Mouse (Mus musculus): ENCODE results near the gene Sirt2. TPM values are rescaled to one million over a fixed set of nuclear protein-coding genes. Genes with fewer than 3 reads are reported as not detected.

Sirt2 gene
- polyA plus RNA-seq, 1 experiment from 2014 or later = 130 TPM

DNA sequence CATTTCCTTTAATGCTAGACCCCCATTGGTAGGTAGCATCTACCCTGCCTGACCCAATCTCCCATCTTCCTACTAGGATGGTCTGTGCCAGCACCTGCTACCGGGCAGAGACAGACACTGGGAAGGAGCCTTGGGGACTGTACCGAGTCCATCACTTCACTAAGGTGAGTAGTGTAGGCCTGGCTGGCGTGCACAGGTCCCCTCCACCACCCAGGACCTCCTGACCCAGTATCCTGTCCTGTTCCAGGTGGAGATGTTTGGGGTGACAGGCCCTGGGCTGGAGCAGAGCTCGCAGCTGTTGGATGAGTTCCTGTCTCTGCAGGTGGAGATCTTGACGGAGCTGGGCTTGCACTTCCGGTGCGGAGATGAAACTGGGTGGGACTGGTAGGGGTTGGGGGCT lies 16.6 kb upstream of the Sirt2 start:
- H3K27ac ChIP-seq (ENCODE audit: low read depth, low read length) = no peak overlapping the region
- no peak for ATAC-seq
- no peaks in the 10 kb centered on the region for H3K27me3 ChIP-seq (replicated peaks; ENCODE audit: control insufficient read depth, insufficient read depth, low read length)
- WGBS = 90% methylated on average over 7 of the region's 7 CpGs
- H3K36me3 ChIP-seq (ENCODE audit: control insufficient read depth, insufficient read depth, low read length) = peaks cover 9% of the 10 kb centered on the region
- no peak overlapping the region for H3K4me2 ChIP-seq (ENCODE audit: low read length)
- no peak overlapping the region for H3K9ac ChIP-seq (ENCODE audit: low read depth, low read length)
- H3K4me3 ChIP-seq (ENCODE audit: low read length) = no peak overlapping the region
- H3K9me3 ChIP-seq (ENCODE audit: control insufficient read depth, low read length) = no peaks in the 10 kb centered on the region
- H3K4me1 ChIP-seq (ENCODE audit: control insufficient read depth, insufficient read depth, low read depth, low read length) = no peaks in the 10 kb centered on the region

GRCm38 (mm10) chr7:28756079-28756478 lies 10.5 kb upstream of the Sirt2 start, which contains the start of gene Ccer2:
Ccer2 (plus strand) TSS chr7:28756174.
- 0 out of 2 replicates have a peak, but pooled peaks have one; percentile 34 for ATAC-seq
- 6% methylated on average over 17 of the region's 17 CpGs for WGBS
- Histone ChIP-seq H3K9me3 (ENCODE audit: control insufficient read depth, low read length) (no peaks in the 10 kb centered on the region), H3K27me3 (replicated peaks; ENCODE audit: control insufficient read depth, insufficient read depth, low read length) (peaks cover 3% of the 10 kb centered on the region; the same call in 1 of the 2 replicates), H3K27ac (ENCODE audit: low read depth, low read length) (no peak within 1 kb of the TSS), H3K4me1 (ENCODE audit: control insufficient read depth, insufficient read depth, low read depth, low read length) (peaks cover 3% of the 10 kb centered on the region; the same call in 1 of the 2 replicates), H3K4me3 (ENCODE audit: low read length) (peak within 1 kb of the TSS; percentile 2; the same call in 1 of the 2 replicates), H3K9ac (ENCODE audit: low read depth, low read length) (peak within 1 kb of the TSS; percentile 6), H3K4me2 (ENCODE audit: low read length) (peak within 1 kb of the TSS; percentile 40), H3K36me3 (ENCODE audit: control insufficient read depth, insufficient read depth, low read length) (peaks cover 20% of the 10 kb centered on the region)

GRCm38 (mm10) chr7:28758623-28759022 lies 7.9 kb upstream of the Sirt2 start:
- 82% methylated on average over 13 of the region's 13 CpGs for WGBS
- peaks cover 3% of the 10 kb centered on the region; the same call in 1 of the 2 replicates for H3K4me1 ChIP-seq (ENCODE audit: control insufficient read depth, insufficient read depth, low read depth, low read length)
- peaks cover 3% of the 10 kb centered on the region; the same call in 1 of the 2 replicates for H3K27me3 ChIP-seq (replicated peaks; ENCODE audit: control insufficient read depth, insufficient read depth, low read length)
- ATAC-seq = no peak
- no peak overlapping the region for H3K27ac ChIP-seq (ENCODE audit: low read depth, low read length)
- H3K4me2 ChIP-seq (ENCODE audit: low read length) = no peak overlapping the region
- H3K36me3 ChIP-seq (ENCODE audit: control insufficient read depth, insufficient read depth, low read length) = peaks cover 26% of the 10 kb centered on the region
- no peaks in the 10 kb centered on the region for H3K9me3 ChIP-seq (ENCODE audit: control insufficient read depth, low read length)
- no peak overlapping the region for H3K4me3 ChIP-seq (ENCODE audit: low read length)
- no peak overlapping the region for H3K9ac ChIP-seq (ENCODE audit: low read depth, low read length)

GRCm38 (mm10) chr7:28761907-28762306 lies 4.6 kb upstream of the Sirt2 start:
- Histone ChIP-seq H3K9ac (ENCODE audit: low read depth, low read length) (no peak overlapping the region), H3K27ac (ENCODE audit: low read depth, low read length) (no peak overlapping the region), H3K4me1 (ENCODE audit: control insufficient read depth, insufficient read depth, low read depth, low read length) (peaks cover 12% of the 10 kb centered on the region), H3K27me3 (replicated peaks; ENCODE audit: control insufficient read depth, insufficient read depth, low read length) (no peaks in the 10 kb centered on the region; the same call in 1 of the 2 replicates), H3K4me3 (ENCODE audit: low read length) (no peak overlapping the region), H3K36me3 (ENCODE audit: control insufficient read depth, insufficient read depth, low read length) (peaks cover 26% of the 10 kb centered on the region), H3K9me3 (ENCODE audit: control insufficient read depth, low read length) (no peaks in the 10 kb centered on the region), H3K4me2 (ENCODE audit: low read length) (no peak overlapping the region)
- 87% methylated on average over 9 of the region's 9 CpGs for WGBS
- ATAC-seq = no peak

DNA sequence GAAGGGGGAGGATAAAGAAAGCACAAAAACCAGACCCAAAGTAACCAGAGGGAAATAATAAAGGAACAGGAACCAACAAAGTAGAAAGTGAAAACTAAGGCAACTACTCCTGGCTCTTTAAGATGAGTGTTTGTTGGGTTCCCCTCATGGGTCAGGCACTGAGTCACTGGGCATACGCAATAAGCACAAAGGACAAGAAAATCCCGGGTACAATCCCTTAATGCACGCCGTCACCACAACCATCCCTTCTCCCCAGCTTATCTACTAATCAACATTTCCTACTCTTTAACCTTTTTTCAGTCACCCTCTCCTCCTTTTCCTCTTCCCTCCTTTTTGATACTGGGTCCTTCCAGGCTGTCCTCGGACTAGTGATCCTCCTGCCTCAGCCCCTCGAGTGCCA lies 1.3 kb upstream of the Sirt2 start:
- no peaks in the 10 kb centered on the region for H3K27me3 ChIP-seq (replicated peaks; ENCODE audit: control insufficient read depth, insufficient read depth, low read length)
- H3K9me3 ChIP-seq (ENCODE audit: control insufficient read depth, low read length) = no peaks in the 10 kb centered on the region
- peak overlapping the region; percentile 83 for H3K4me3 ChIP-seq (ENCODE audit: low read length)
- H3K9ac ChIP-seq (ENCODE audit: low read depth, low read length) = peak overlapping the region; percentile 43; the same call in 1 of the 2 replicates
- no peak overlapping the region for H3K27ac ChIP-seq (ENCODE audit: low read depth, low read length)
- peaks cover 27% of the 10 kb centered on the region for H3K4me1 ChIP-seq (ENCODE audit: control insufficient read depth, insufficient read depth, low read depth, low read length)
- no peak for ATAC-seq
- H3K4me2 ChIP-seq (ENCODE audit: low read length) = peak overlapping the region; percentile 76
- peaks cover 11% of the 10 kb centered on the region for H3K36me3 ChIP-seq (ENCODE audit: control insufficient read depth, insufficient read depth, low read length)
- WGBS = 92% methylated on average over 6 of the region's 6 CpGs

GRCm38 (mm10) chr7:28766910-28767309 lies 375 bp downstream of the Sirt2 start:
- Histone ChIP-seq H3K9ac (ENCODE audit: low read depth, low read length) (peak overlapping the region; percentile 82), H3K4me2 (ENCODE audit: low read length) (peak overlapping the region; percentile 68), H3K9me3 (ENCODE audit: control insufficient read depth, low read length) (no peaks in the 10 kb centered on the region), H3K4me3 (ENCODE audit: low read length) (peak overlapping the region; percentile 83), H3K27ac (ENCODE audit: low read depth, low read length) (no peak overlapping the region), H3K36me3 (ENCODE audit: control insufficient read depth, insufficient read depth, low read length) (peaks cover 3% of the 10 kb centered on the region; the same call in 1 of the 2 replicates), H3K27me3 (replicated peaks; ENCODE audit: control insufficient read depth, insufficient read depth, low read length) (no peaks in the 10 kb centered on the region), H3K4me1 (ENCODE audit: control insufficient read depth, insufficient read depth, low read depth, low read length) (peaks cover 27% of the 10 kb centered on the region)
- ATAC-seq = peak; percentile 13
- 2% methylated on average over 14 of the region's 14 CpGs for WGBS

- Histone ChIP-seq H3K9me3 (ENCODE audit: control insufficient read depth, low read length) (no peaks in the 10 kb centered on the region), H3K27me3 (replicated peaks; ENCODE audit: control insufficient read depth, insufficient read depth, low read length) (no peaks in the 10 kb centered on the region), H3K4me1 (ENCODE audit: control insufficient read depth, insufficient read depth, low read depth, low read length) (peaks cover 27% of the 10 kb centered on the region), H3K27ac (ENCODE audit: low read depth, low read length) (no peak within 1 kb of the TSS), H3K36me3 (ENCODE audit: control insufficient read depth, insufficient read depth, low read length) (peaks cover 3% of the 10 kb centered on the region; the same call in 1 of the 2 replicates), H3K9ac (ENCODE audit: low read depth, low read length) (peak within 1 kb of the TSS; percentile 83), H3K4me3 (ENCODE audit: low read length) (peak within 1 kb of the TSS; percentile 83), H3K4me2 (ENCODE audit: low read length) (peak within 1 kb of the TSS; percentile 68)
- ATAC-seq = no peak
- WGBS = 65% methylated on average over 7 of the region's 7 CpGs
Measured at GRCm38 (mm10) chr7:28767462-28767965, 979 bp downstream of the Sirt2 start, which contains the start of gene Nfkbib. Nfkbib (minus strand) TSS chr7:28767512.

GRCm38 (mm10) chr7:28769414-28769958 lies 3.0 kb downstream of the Sirt2 start:
- WGBS = 90% methylated on average over 9 of the region's 9 CpGs
- H3K4me1 ChIP-seq (ENCODE audit: control insufficient read depth, insufficient read depth, low read depth, low read length) = peaks cover 27% of the 10 kb centered on the region

GRCm38 (mm10) chr7:28770309-28770708 lies 3.8 kb downstream of the Sirt2 start:
- no peak for ATAC-seq
- Histone ChIP-seq H3K36me3 (ENCODE audit: control insufficient read depth, insufficient read depth, low read length) (no peaks in the 10 kb centered on the region), H3K27me3 (replicated peaks; ENCODE audit: control insufficient read depth, insufficient read depth, low read length) (no peaks in the 10 kb centered on the region), H3K4me2 (ENCODE audit: low read length) (no peak overlapping the region), H3K27ac (ENCODE audit: low read depth, low read length) (no peak overlapping the region), H3K4me3 (ENCODE audit: low read length) (no peak overlapping the region), H3K9ac (ENCODE audit: low read depth, low read length) (no peak overlapping the region), H3K9me3 (ENCODE audit: control insufficient read depth, low read length) (no peaks in the 10 kb centered on the region), H3K4me1 (ENCODE audit: control insufficient read depth, insufficient read depth, low read depth, low read length) (peaks cover 21% of the 10 kb centered on the region)
- 93% methylated on average over 3 of the region's 3 CpGs for WGBS

More at GRCm38 (mm10) chr7:28769414-28769958, 3.0 kb downstream of the Sirt2 start:
- no peak for ATAC-seq
- H3K9me3 ChIP-seq (ENCODE audit: control insufficient read depth, low read length) = no peaks in the 10 kb centered on the region
- H3K36me3 ChIP-seq (ENCODE audit: control insufficient read depth, insufficient read depth, low read length) = no peaks in the 10 kb centered on the region
- no peak overlapping the region for H3K27ac ChIP-seq (ENCODE audit: low read depth, low read length)
- H3K9ac ChIP-seq (ENCODE audit: low read depth, low read length) = no peak overlapping the region
- H3K27me3 ChIP-seq (replicated peaks; ENCODE audit: control insufficient read depth, insufficient read depth, low read length) = no peaks in the 10 kb centered on the region
- H3K4me3 ChIP-seq (ENCODE audit: low read length) = no peak overlapping the region
- H3K4me2 ChIP-seq (ENCODE audit: low read length) = no peak overlapping the region

Measured in hindbrain, embryonic 16.5 days (tissue).